Mouse (Mus musculus) B cell, adult 2 months (primary cell): ENCODE results near the gene Ubald1.

Source experiments
- DNase-seq, 2 experiments: peaks; one replicate each; pipeline ENCODE4 v3.0.0; 2022

Gene Ubald1

DNA sequence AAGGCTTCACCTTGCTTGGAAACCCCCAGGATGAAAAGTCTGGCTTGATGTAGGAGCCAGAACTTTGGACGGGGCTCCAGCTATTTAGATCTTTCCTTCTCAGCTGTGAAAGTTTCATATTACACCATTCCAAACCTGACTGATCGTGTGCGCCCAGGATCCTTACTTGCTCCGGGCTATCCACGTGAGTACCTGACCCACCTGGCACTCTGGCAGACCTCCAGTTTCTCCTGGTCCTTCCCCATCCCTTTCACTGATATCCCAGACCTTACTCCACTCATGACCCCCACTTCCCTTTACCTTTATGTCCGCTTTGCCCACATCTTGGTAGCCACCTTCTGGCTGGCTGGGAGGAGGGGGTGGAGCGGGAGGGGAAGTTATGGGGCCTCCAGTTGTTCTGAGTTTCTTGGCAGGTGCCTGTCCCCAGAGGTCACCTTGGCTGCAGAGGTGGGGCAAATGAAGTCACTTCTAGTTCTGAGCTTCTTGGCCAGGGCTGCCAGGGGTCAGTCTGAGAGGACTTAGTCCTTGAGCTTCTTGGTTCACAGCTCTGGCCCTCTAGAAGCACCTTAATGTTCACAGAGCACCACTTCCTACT is 13.9 kb downstream of the Ubald1 start:
- no peak for DNase-seq

GRCm38 (mm10) chr16:4863742-4864141 is 16.4 kb downstream of the Ubald1 start:
- DNase-seq = no peak

DNA sequence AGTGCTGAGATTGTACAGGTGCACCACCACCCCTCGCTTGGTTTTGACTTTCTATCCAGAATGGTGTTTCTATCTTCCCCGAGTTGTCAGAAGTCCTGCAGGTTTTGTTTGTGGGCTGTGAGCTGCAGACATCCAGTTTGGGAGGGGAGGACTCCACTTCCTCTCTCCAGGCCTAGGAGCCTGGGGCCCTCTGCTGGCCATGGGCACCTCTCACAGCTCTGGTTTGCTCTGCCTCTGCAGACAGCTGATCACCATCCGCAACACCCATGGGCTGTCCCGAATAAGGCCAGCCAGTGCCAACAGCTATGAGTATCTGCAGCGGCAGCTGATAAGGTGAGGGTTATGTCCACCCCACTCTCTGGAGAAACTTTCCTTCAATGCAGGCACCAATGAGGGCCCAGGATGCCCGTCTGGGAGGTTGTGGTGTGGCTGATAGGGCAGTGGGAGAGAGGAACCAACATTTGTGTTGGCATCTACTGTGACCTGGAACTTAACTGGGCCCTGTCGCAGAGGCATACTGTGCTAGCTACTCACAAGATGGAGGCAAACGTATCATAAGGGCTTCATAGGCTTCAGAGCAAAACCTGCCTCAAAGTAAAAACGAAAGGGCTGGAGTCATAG is 17.1 kb downstream of the Ubald1 start:
- peak; percentile 77 to 79 for DNase-seq

DNA sequence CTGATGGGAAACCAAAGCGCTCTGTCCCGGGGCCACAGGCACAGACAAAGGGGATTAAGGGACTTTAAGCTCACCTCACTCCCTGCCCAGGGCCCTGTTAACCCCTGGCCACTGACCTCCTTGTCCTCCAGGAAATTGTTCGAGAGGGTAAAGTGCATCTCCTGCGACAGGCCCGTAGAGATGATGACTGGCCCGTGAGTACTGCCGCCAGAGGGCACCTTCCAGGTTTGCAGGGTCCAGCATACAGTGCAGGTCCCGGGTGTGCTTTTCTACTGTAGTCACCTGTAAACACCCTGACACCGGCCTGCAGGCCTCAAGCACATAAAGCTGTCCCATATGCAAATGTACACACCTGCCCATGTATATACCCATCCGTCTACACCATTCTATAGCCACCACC is 18.7 kb downstream of the Ubald1 start:
- DNase-seq = peak in 1 of 2 experiments; percentile 31

- DNase-seq = no peak
These were observed 25.0 kb downstream of the Ubald1 start for GRCm38 (mm10) chr16:4855046-4855650.

- no peak for DNase-seq
These were observed 29.0 kb downstream of the Ubald1 start for GRCm38 (mm10) chr16:4850938-4851628.

DNA sequence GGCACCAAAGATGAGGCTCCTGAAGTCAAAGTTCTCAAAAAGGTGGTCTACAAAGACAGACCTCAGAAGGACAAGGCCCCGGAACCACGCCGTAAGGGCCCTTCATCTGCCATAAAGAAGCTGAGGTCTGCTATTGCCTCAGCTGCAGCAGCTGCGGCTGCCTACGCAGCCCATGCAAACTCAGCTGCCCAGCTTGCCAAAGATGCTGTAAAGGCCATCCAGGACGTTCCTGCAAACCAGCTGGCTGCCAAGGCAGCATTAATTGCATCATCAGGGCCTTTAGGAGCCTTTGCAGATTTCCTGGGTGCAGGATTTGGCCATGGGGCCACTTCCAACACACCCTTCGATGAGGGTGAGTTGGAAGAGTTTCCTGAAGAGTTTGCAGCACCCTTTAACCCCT is 29.8 kb downstream of the Ubald1 start:
- DNase-seq = no peak

GRCm38 (mm10) chr16:4848090-4848489 is 32.0 kb downstream of the Ubald1 start:
- no peak for DNase-seq

DNA sequence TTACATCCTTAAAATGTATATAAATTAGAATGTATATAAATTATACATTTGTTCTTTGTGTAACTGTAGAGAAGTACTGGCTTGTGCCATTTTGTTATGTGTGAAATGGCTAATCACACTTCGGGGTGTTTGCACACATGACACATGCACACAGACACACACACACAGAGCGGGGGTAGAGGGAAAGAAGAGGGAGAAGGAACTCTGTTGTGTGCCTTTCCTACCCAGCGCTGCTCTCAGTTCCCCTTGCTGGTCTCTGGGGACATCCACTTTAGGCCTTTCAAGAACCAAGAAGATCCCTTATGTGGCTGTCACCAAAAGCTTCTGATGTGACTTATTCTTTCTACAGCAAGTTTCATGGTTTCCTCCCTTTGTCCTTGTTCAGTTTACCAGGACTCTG is 33.1 kb downstream of the Ubald1 start:
- peak; percentile 73 to 79 for DNase-seq

- DNase-seq = no peak
These were observed 39.9 kb downstream of the Ubald1 start for GRCm38 (mm10) chr16:4840231-4840630.

- DNase-seq = no peak
These were observed 40.6 kb downstream of the Ubald1 start for GRCm38 (mm10) chr16:4839552-4839951.

GRCm38 (mm10) chr16:4837631-4838030 is 42.5 kb downstream of the Ubald1 start:
- DNase-seq = no peak

DNA sequence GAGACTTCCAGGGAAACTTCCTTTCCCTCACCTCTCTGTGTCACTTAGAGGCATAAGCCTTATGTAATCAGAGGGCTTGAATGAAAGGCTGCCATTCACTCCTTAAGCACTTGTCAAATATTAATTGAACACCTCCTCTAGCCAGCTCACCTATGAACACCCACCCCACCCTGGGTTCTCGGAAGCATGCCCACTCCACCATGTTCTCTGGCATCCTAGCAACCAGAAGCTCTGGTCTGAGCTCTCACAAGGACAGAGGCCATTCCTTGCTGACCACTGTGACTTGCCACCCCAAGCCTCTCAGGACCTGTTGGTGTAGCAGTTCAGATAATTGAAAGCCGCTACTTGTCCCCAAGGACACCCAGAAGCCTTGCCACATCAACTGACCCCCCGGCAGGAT is 44.9 kb downstream of the Ubald1 start, which contains the start of gene 4930562C15Rik:
Gene 4930562C15Rik (plus strand): TSS at position 226 of the 400 bp plus-strand sequence.
- DNase-seq = no peak

DNA sequence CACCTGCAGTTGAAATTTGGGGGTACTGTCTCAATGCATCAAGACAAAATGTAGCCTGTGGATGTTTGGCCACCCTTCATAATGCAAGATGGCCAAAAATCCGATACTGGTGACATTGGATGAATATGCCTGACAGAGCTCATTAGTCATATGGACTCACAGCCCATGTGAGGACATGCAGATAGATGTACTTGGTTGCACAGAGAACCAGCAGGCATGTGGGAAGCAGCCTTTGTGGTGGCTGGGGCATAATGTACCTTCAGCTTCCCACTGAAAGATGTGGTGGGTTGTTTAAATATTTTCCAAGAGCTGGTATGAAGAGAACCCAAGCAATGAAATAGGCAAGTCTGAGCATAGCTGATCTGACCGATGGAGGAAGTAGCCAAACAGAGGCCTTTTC is 46.3 kb downstream of the Ubald1 start:
- DNase-seq = no peak

DNA sequence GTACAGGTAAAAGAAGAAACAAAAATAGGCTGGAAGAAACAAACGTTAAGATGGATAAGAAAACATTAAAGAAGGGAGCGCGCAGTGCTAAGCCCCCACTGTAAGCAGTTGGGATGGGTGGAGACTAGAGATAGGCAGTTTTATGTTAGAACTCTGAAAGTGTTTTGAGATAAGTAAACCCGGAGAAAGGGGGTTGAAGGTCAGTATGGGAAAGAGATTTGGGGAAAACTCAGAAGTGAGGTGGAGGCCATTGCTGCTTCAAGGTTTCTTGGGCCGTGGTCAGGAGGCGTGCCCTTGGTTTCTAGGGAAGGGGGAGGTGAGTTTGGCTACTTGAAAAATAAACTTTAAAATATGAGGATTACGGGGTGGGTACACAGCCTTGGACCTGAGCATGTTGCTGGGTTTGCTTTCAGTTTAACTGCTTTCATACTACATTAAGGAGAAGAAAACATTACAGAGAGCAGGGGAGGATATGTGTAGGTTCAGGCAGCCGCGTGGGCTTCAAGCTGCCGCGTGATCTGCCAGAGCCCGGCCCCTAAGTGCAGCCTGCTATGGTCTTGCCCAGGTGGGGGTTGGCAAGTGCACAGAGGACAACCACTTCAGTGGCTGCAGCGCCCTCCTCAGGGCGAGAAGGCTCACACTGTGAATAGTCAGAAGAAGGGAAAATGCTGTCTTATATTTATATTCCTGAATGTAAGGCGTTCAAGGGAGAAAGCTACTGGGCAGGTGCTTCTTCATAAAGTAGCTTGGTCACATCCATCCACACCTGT is 48.3 kb downstream of the Ubald1 start:
- DNase-seq = peak in 1 of 2 experiments; percentile 23

GRCm38 (mm10) chr16:4829271-4829900 is 50.7 kb downstream of the Ubald1 start:
- no peak for DNase-seq

DNA sequence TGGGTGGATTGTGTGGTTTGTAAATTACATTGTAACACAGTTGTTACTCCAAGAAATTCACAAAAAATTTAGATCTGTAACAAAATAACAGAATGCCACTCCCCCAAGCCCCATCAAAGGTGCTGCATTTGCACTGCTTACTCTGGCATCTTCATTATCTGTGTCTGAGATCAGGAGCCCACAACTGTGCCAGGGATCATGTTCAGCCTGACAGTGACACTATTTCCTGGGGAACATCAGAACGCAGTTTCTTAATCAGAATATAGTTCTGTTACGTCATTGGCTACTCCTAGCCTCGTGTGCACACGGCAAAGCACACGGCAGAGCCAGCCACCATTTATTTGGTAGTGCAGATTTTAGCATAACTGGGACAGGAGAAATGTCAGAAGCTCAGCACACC is 52.5 kb downstream of the Ubald1 start:
- DNase-seq = no peak
